Mouse (Mus musculus): ENCODE data around the gene Ssc5d.
A peak's percentile ranks its signal among the peaks of the same experiment; 100 is the strongest.

DNA sequence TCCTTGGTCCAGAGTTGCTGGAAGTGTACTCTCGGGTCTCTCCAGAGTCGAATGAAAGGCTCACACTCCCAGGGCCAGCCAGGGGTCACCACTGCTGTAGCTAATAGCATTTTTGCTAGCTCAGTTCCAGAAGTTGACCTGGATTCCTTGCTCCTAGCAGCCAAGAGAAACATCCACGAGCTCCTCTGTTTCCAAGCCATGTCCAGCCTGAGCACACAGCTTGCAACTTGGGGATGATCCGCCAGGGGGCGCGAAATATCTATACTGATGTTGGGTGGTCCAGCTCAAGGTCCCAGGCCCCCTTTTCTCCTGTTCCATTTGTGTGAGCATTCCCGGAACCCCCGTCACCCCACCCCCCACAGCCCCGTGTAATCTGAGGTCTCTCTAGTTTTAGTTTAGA, 14.0 kb upstream of the Ssc5d start:
- peak; percentile 72 for TF ChIP-seq CTCF (IDR thresholded peaks at IDR 0.05)
- TF ChIP-seq EP300 (IDR thresholded peaks at IDR 0.05), result no peak

Measured in lung, postnatal 0 days (tissue).